Comparison of ENCODE assay signal across 35 mouse cellular contexts in the genomic region with DNA sequence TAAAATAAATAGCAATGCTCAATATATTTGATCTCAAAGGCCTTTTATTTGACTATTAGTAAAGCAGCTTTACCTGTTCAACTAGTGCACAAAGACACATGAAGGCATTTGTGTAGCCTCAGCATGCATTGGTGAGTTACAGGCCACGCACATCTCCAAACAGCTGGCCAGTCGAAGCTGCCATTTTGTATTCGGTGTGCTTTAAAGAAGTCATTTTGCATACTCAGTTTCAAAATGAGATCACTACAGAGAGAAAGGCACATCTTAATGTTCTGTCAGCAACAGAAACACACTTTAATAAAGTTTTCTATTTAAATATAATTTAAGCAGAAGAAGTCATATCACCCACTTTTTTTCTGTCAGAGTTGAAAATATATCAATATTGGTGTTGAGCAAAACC.
"Had no signal": no experiment of that assay in that cellular context is flagged by ENCODE, and none has a peak within 500 bp of the region (broad histone marks: within the 10 kb centered on the region; RNA-seq: fewer than 3 reads in every experiment).

No protein-coding gene starts in this region.

- H3K4me3 ChIP-seq: heart, embryonic 12.5 days; heart, embryonic 13.5 days; heart, embryonic 15.5 days; hindbrain, embryonic 10.5 days; hindbrain, embryonic 12.5 days; hindbrain, embryonic 13.5 days; hindbrain, embryonic 15.5 days; intestine, embryonic 15.5 days; kidney, embryonic 15.5 days; layer of hippocampus, adult 2 months; left cerebral cortex, adult 2 months had no signal

- H3K36me3 ChIP-seq: heart, embryonic 12.5 days; heart, embryonic 13.5 days; heart, embryonic 15.5 days; hindbrain, embryonic 10.5 days; hindbrain, embryonic 12.5 days; hindbrain, embryonic 13.5 days; hindbrain, embryonic 15.5 days; intestine, embryonic 15.5 days; kidney, embryonic 15.5 days had no signal

- H3K9me3 ChIP-seq: heart, embryonic 12.5 days; heart, embryonic 13.5 days; heart, embryonic 15.5 days; hindbrain, embryonic 10.5 days; hindbrain, embryonic 12.5 days; hindbrain, embryonic 13.5 days; hindbrain, embryonic 15.5 days; intestine, embryonic 15.5 days; kidney, embryonic 15.5 days had no signal

- DNase-seq: heart, postnatal 10 days; heart, postnatal 14 days; heart, postnatal 36 days; heart, postnatal 4 days; kidney, adult 11 months; kidney, adult 18-20 months; kidney, adult 2 months; kidney, adult 8-10 months; kidney, adult 9 months; kidney, postnatal 10 days; kidney, postnatal 14 days; kidney, postnatal 25 days; kidney, postnatal 36 days; kidney, postnatal 4 days; layer of hippocampus, adult 9-11 months; layer of hippocampus, postnatal 36 days had no signal

- H3K4me1 ChIP-seq: heart, embryonic 12.5 days; hindbrain, embryonic 10.5 days; hindbrain, embryonic 12.5 days; hindbrain, embryonic 13.5 days; hindbrain, embryonic 15.5 days; intestine, embryonic 15.5 days; kidney, embryonic 15.5 days had no signal

- H3K27me3 ChIP-seq: heart, embryonic 12.5 days; heart, embryonic 13.5 days; heart, embryonic 15.5 days; hindbrain, embryonic 12.5 days; hindbrain, embryonic 13.5 days; hindbrain, embryonic 15.5 days; intestine, embryonic 15.5 days; kidney, embryonic 15.5 days had no signal

- H3K27ac ChIP-seq: heart, embryonic 13.5 days; heart, embryonic 15.5 days; hindbrain, embryonic 10.5 days; hindbrain, embryonic 12.5 days; hindbrain, embryonic 13.5 days; hindbrain, embryonic 14.5 days; hindbrain, embryonic 15.5 days; hindbrain, postnatal 0 days; intestine, embryonic 15.5 days; kidney, embryonic 15.5 days; kidney, postnatal 0 days; layer of hippocampus, adult 2 months; left cerebral cortex, adult 2 months had no signal

- H3K9ac ChIP-seq: heart, embryonic 12.5 days; heart, embryonic 13.5 days; heart, embryonic 15.5 days; hindbrain, embryonic 12.5 days; hindbrain, embryonic 13.5 days; hindbrain, embryonic 14.5 days; hindbrain, embryonic 15.5 days; intestine, embryonic 15.5 days; kidney, embryonic 15.5 days had no signal

- H3K4me2 ChIP-seq: heart, embryonic 11.5 days; heart, embryonic 12.5 days; heart, embryonic 13.5 days; heart, embryonic 15.5 days; hindbrain, embryonic 12.5 days; hindbrain, embryonic 13.5 days; hindbrain, embryonic 14.5 days; hindbrain, embryonic 15.5 days; intestine, embryonic 15.5 days; kidney, embryonic 15.5 days had no signal

- ATAC-seq: hindbrain, embryonic 16.5 days; hindbrain, postnatal 0 days; inflammation-experienced regulatory T-cells, adult 6 months; intestine, embryonic 15.5 days; intestine, embryonic 16.5 days; intestine, postnatal 0 days had no signal
